Mouse (Mus musculus) forebrain, postnatal 0 days (tissue): ENCODE results near the gene Atp1a2. TPM values are rescaled to one million over a fixed set of nuclear protein-coding genes. Genes with fewer than 3 reads are reported as not detected.

ENCODE experiments used
- ATAC-seq: fragments of 200-750 bp; cut with Nextera tagmentation; 2 replicates; pipeline ENCODE4 v1.8.0; 2017; ENCODE audit warnings: mild to moderate bottlenecking, moderate library complexity
- DNase-seq: peaks from one replicate; pipeline ENCODE4 v3.0.0-alpha.2; 2015
- H3K27ac ChIP-seq: fragments of 300-500 bp; sonication (generic); 2 replicates; pipeline ENCODE4 v1.5.1; 2014; ENCODE audit warnings: low read depth, mild to moderate bottlenecking, antibody characterized with exemption, low read length, moderate library complexity, mixed read lengths
- H3K27me3 ChIP-seq: fragments of 300-500 bp; sonication (generic); 2 replicates; pipeline ENCODE4 v1.6.1; 2014; ENCODE audit warnings: mild to moderate bottlenecking, low read length, mixed read lengths; ENCODE audit not compliant: insufficient read depth
- H3K36me3 ChIP-seq: fragments of 300-500 bp; sonication (generic); 2 replicates; pipeline ENCODE4 v1.6.1; 2014; ENCODE audit warnings: mild to moderate bottlenecking, moderate library complexity; ENCODE audit not compliant: insufficient read depth
- H3K4me1 ChIP-seq: fragments of 300-500 bp; sonication (generic); 2 replicates; pipeline ENCODE4 v1.6.1; 2014; ENCODE audit warnings: antibody characterized with exemption; ENCODE audit not compliant: insufficient read depth
- H3K4me2 ChIP-seq: fragments of 300-500 bp; sonication (generic); 2 replicates; pipeline ENCODE4 v1.6.1; 2014; ENCODE audit warnings: low read depth, mild to moderate bottlenecking, moderate library complexity
- H3K4me3 ChIP-seq: fragments of 300-500 bp; sonication (generic); 2 replicates; pipeline ENCODE4 v1.5.1; 2014; ENCODE audit warnings: low read depth, low read length, mixed read lengths
- H3K9ac ChIP-seq: fragments of 300-500 bp; sonication (generic); 2 replicates; pipeline ENCODE4 v1.6.1; 2014; ENCODE audit warnings: mild to moderate bottlenecking
- H3K9me3 ChIP-seq: fragments of 300-500 bp; sonication (generic); 2 replicates; pipeline ENCODE4 v1.6.1; 2016; ENCODE audit warnings: low read length
- CTCF ChIP-seq: sonication (generic); IDR thresholded peaks from 2 replicates; pipeline ENCODE4 v1.5.1; 2016; ENCODE audit warnings: antibody characterized with exemption, control low read depth, low read depth
- WGBS: fragments of 180-500 bp; shearing (Covaris S2); extraction: QIAGEN DNeasy Blood & Tissue Kit; methylation state at CpG from one replicate; pipeline ENCODE4 v1.1.7; 2014; 5-methylcytosine and 5-hydroxymethylcytosine counted together
- polyA plus RNA-seq: library from polyadenylated mRNA; unstranded; fragments of >200 nt; fragmentation: Nextera tagmentation; extraction: Ambion mirVana; gene quantifications from 2 replicates; pipeline ENCODE4 v1.2.1, GENCODE M21; 2015
- total RNA-seq: library from RNA; depleted of rRNA; stranded (reverse); fragments of >200 nt; gene quantifications from 2 replicates; pipeline ENCODE4 v1.2.3, GENCODE M21; 2014

Gene Atp1a2
- total and polyA plus RNA-seq, 2 experiments from 2014 or later, result 75.2 to 294 TPM

- H3K36me3 ChIP-seq, result peaks cover 3% of the 10 kb centered on the region; the same call in 1 of the 2 replicates
- no peak for TF ChIP-seq CTCF
- WGBS, result 9% methylated on average over 23 of the region's 23 CpGs
- DNase-seq (peak; percentile 74), ATAC-seq (peak; percentile 47)
- no peaks in the 10 kb centered on the region for H3K9me3 ChIP-seq
- H3K4me2 ChIP-seq, result peak overlapping the region; percentile 90
- H3K9ac ChIP-seq, result peak overlapping the region; percentile 72
- H3K4me3 ChIP-seq, result peak overlapping the region; percentile 67
- H3K4me1 ChIP-seq, result peaks cover 24% of the 10 kb centered on the region
- H3K27me3 ChIP-seq, result no peaks in the 10 kb centered on the region
- peak overlapping the region; percentile 91 for H3K27ac ChIP-seq
These were observed 13.5 kb upstream of the Atp1a2 start for GRCm38 (mm10) chr1:172311248-172311906.

- Histone ChIP-seq H3K36me3 (no peaks in the 10 kb centered on the region), H3K4me2 (peak overlapping the region; percentile 50), H3K27ac (peak overlapping the region; percentile 76), H3K4me1 (peaks cover 20% of the 10 kb centered on the region), H3K9ac (peak overlapping the region; percentile 49), H3K4me3 (peak overlapping the region; percentile 16), H3K9me3 (no peaks in the 10 kb centered on the region), H3K27me3 (no peaks in the 10 kb centered on the region)
- TF ChIP-seq CTCF, result peak; percentile 97
- 1% methylated on average over 14 of the region's 14 CpGs for WGBS
- ATAC-seq (peak; percentile 78), DNase-seq (peak; percentile 97)
These were observed 12.0 kb upstream of the Atp1a2 start for GRCm38 (mm10) chr1:172309699-172310398.

- H3K4me2 ChIP-seq, result no peak overlapping the region
- H3K27me3 ChIP-seq, result no peaks in the 10 kb centered on the region
- ATAC-seq (peak; percentile 1; the same call in 1 of the 2 replicates), DNase-seq (no peak)
- H3K36me3 ChIP-seq, result no peaks in the 10 kb centered on the region
- no peaks in the 10 kb centered on the region for H3K9me3 ChIP-seq
- WGBS, result 77% methylated on average over 1 of the region's 1 CpGs
- H3K4me1 ChIP-seq, result peaks cover 11% of the 10 kb centered on the region; the same call in 1 of the 2 replicates
- H3K27ac ChIP-seq, result peak overlapping the region; percentile 57; the same call in 1 of the 2 replicates
- TF ChIP-seq CTCF, result no peak
- no peak overlapping the region for H3K9ac ChIP-seq
- H3K4me3 ChIP-seq, result no peak overlapping the region
These were observed 10.5 kb upstream of the Atp1a2 start for GRCm38 (mm10) chr1:172308409-172308808.

- Histone ChIP-seq H3K4me1 (peaks cover 9% of the 10 kb centered on the region; the same call in 1 of the 2 replicates), H3K9me3 (no peaks in the 10 kb centered on the region), H3K36me3 (no peaks in the 10 kb centered on the region), H3K9ac (no peak overlapping the region), H3K27ac (peak overlapping the region; percentile 57; the same call in 1 of the 2 replicates), H3K4me3 (no peak overlapping the region), H3K4me2 (no peak overlapping the region), H3K27me3 (no peaks in the 10 kb centered on the region)
- TF ChIP-seq CTCF, result no peak
- no peak for ATAC-seq
- whole genome bisulfite sequencing, result 36% methylated on average over 10 of the region's 10 CpGs
- no peak for DNase-seq
These were observed 10.1 kb upstream of the Atp1a2 start for GRCm38 (mm10) chr1:172307936-172308335.

GRCm38 (mm10) chr1:172306885-172307284 is 9.0 kb upstream of the Atp1a2 start:
- WGBS, result 44% methylated on average over 6 of the region's 6 CpGs
- Histone ChIP-seq H3K4me2 (no peak overlapping the region), H3K27ac (peak overlapping the region; percentile 57), H3K4me3 (no peak overlapping the region), H3K9ac (no peak overlapping the region), H3K36me3 (no peaks in the 10 kb centered on the region), H3K9me3 (no peaks in the 10 kb centered on the region), H3K27me3 (no peaks in the 10 kb centered on the region), H3K4me1 (peaks cover 7% of the 10 kb centered on the region; the same call in 1 of the 2 replicates)
- TF ChIP-seq CTCF, result no peak
- ATAC-seq (no peak), DNase-seq (no peak)

GRCm38 (mm10) chr1:172306196-172306595 is 8.3 kb upstream of the Atp1a2 start:
- no peak for TF ChIP-seq CTCF
- no peak for ATAC-seq
- H3K36me3 ChIP-seq, result no peaks in the 10 kb centered on the region
- H3K27ac ChIP-seq, result no peak overlapping the region
- peaks cover 7% of the 10 kb centered on the region; the same call in 1 of the 2 replicates for H3K4me1 ChIP-seq
- H3K9ac ChIP-seq, result no peak overlapping the region
- no peak overlapping the region for H3K4me3 ChIP-seq
- DNase-seq, result no peak
- H3K27me3 ChIP-seq, result no peaks in the 10 kb centered on the region
- 89% methylated on average over 4 of the region's 4 CpGs for WGBS
- no peaks in the 10 kb centered on the region for H3K9me3 ChIP-seq
- no peak overlapping the region for H3K4me2 ChIP-seq

- no peak overlapping the region for H3K9ac ChIP-seq
- TF ChIP-seq CTCF, result peak; percentile 25; the same call in 1 of the 2 replicates
- no peak overlapping the region for H3K27ac ChIP-seq
- no peaks in the 10 kb centered on the region for H3K9me3 ChIP-seq
- H3K4me3 ChIP-seq, result no peak overlapping the region
- ATAC-seq, result no peak
- H3K4me2 ChIP-seq, result no peak overlapping the region
- no peak for DNase-seq
- WGBS, result 82% methylated on average over 3 of the region's 3 CpGs
- peaks cover 7% of the 10 kb centered on the region; the same call in 1 of the 2 replicates for H3K4me1 ChIP-seq
- no peaks in the 10 kb centered on the region for H3K36me3 ChIP-seq
- no peaks in the 10 kb centered on the region for H3K27me3 ChIP-seq
These were observed 7.8 kb upstream of the Atp1a2 start for GRCm38 (mm10) chr1:172305635-172306034.
